Mouse (Mus musculus) olfactory bulb, adult 2 months (tissue): ENCODE measurements around the gene Slc22a2. TPM values are rescaled to one million over a fixed set of nuclear protein-coding genes. Genes with fewer than 3 reads are reported as not detected.
"Not testable (repeated sequence)": the region's sequence is repeated elsewhere in the genome, so short reads cannot be mapped to it uniquely, and the experiment has no call there.

Source experiments
- H3K27ac ChIP-seq: fragments of 200-500 bp; 2 replicates; pipeline ENCODE4 v1.5.1; 2012; ENCODE audit warnings: low read depth, low read length; ENCODE audit not compliant: insufficient read depth
- H3K4me1 ChIP-seq: fragments of 200-500 bp; 2 replicates; pipeline ENCODE4 v1.6.1; 2012; ENCODE audit warnings: low read length; ENCODE audit not compliant: control insufficient read depth, insufficient read depth
- H3K4me3 ChIP-seq: fragments of 200-500 bp; 2 replicates; pipeline ENCODE4 v1.5.1; 2012; ENCODE audit warnings: mild to moderate bottlenecking, low read depth, low read length, moderate library complexity; ENCODE audit not compliant: insufficient read depth
- CTCF ChIP-seq: fragments of 200-500 bp; IDR thresholded peaks from 2 replicates; pipeline ENCODE4 v1.5.1; 2012; ENCODE audit warnings: low read depth, mild to moderate bottlenecking, low read length, moderate library complexity; ENCODE audit not compliant: insufficient read depth
- POLR2A ChIP-seq: fragments of 200-500 bp; IDR thresholded peaks from 2 replicates; pipeline ENCODE4 v1.6.1; 2012; ENCODE audit warnings: mild to moderate bottlenecking, low read depth, low read length, moderate library complexity; ENCODE audit not compliant: insufficient read depth
- whole genome bisulfite sequencing: fragments of 180-500 bp; shearing (Covaris S2); methylation state at CpG from one replicate; pipeline ENCODE4 v1.1.7; 2018; 5-methylcytosine and 5-hydroxymethylcytosine counted together
- polyA plus RNA-seq: library from polyadenylated mRNA; stranded (reverse); fragments of >200 nt; gene quantifications from 2 replicates; pipeline ENCODE4 v1.2.4, GENCODE M21; 2012; ENCODE audit warnings: low replicate concordance; ENCODE audit not compliant: missing spikeins, insufficient read depth, insufficient read length

Slc22a2 gene
- polyA plus RNA-seq, 1 experiment = not detected

- WGBS = 80% methylated on average over 3 of the region's 3 CpGs
- H3K4me3 ChIP-seq = no peak overlapping the region
- no peak overlapping the region for H3K27ac ChIP-seq
- TF ChIP-seq CTCF (no peak), POLR2A (no peak)
- no peaks in the 10 kb centered on the region for H3K4me1 ChIP-seq
Observed at GRCm38 (mm10) chr17:12673871-12674270, 89.9 kb downstream of the Slc22a2 start.

- WGBS = 95% methylated on average over 7 of the region's 7 CpGs
- not testable (repeated sequence) for H3K27ac ChIP-seq, H3K4me1 ChIP-seq, H3K4me3 ChIP-seq
Observed at GRCm38 (mm10) chr17:12674980-12675379, 91.0 kb downstream of the Slc22a2 start.

- no peak within 1 kb of the TSS for H3K27ac ChIP-seq
- H3K4me3 ChIP-seq = no peak within 1 kb of the TSS
- WGBS = 86% methylated on average over 7 of the region's 7 CpGs
- TF ChIP-seq CTCF = no peak
- no peak for TF ChIP-seq POLR2A
- H3K4me1 ChIP-seq = no peaks in the 10 kb centered on the region
Observed at GRCm38 (mm10) chr17:12675646-12676045, 91.7 kb downstream of the Slc22a2 start, which contains the start of gene Slc22a1. Gene Slc22a1 (minus strand): TSS chr17:12675829.

GRCm38 (mm10) chr17:12677139-12677538 is 93.2 kb downstream of the Slc22a2 start:
- TF ChIP-seq POLR2A (no peak), CTCF (no peak)
- Histone ChIP-seq H3K27ac (no peak overlapping the region), H3K4me3 (no peak overlapping the region), H3K4me1 (no peaks in the 10 kb centered on the region)

Other genes starting within 250 kb of the Slc22a2 start
- not detected in 2 replicates for gene Plg, start 205.5 kb upstream of the Slc22a2 start, polyA plus RNA-seq
- not detected in 2 replicates for gene Slc22a3, start 76.4 kb upstream of the Slc22a2 start, polyA plus RNA-seq
- gene Slc22a1, start 91.7 kb downstream of the Slc22a2 start, polyA plus RNA-seq = not detected in 2 replicates
- gene Igf2r, start 185.5 kb downstream of the Slc22a2 start, polyA plus RNA-seq = 51.4 TPM in 1 of 2 replicates, not detected in the other